15 mouse cellular contexts compared by ENCODE assay signal in genomic region chr6:53695216-53695615, GRCm38 (mm10).
DNase-seq lines count a peak whose midpoint lies in the region; ATAC-seq and TF ChIP-seq lines count a peak whose summit lies in the region.
"Had no signal": no experiment of that assay in that cellular context is flagged by ENCODE, and none has a peak within 500 bp of the region (broad histone marks: within the 10 kb centered on the region; RNA-seq: fewer than 3 reads in every experiment).

No protein-coding gene starts in this region.

- peak; percentile 31 for DNase-seq in forebrain, embryonic 14.5 days (ENCODE audit: low spot score)
- DNase-seq in neural tube, embryonic 10.5 days (ENCODE audit: extremely low spot score, low spot score) = no peak
- peak; percentile 72 for DNase-seq in gastrocnemius, adult 2 months
- DNase-seq in lung, adult 18-20 months = no peak
- no peak for DNase-seq in kidney, adult 18-20 months
- DNase-seq in spleen, adult 18-20 months = no peak
- DNase-seq: adrenal gland, postnatal 10 days; heart, adult 2 months; heart, postnatal 10 days; kidney, postnatal 14 days had no signal

- no peak for ATAC-seq in forebrain, embryonic 14.5 days
- ATAC-seq in forebrain, embryonic 15.5 days (replicated peaks) = no peak
- no peak for ATAC-seq in neural tube, embryonic 13.5 days (ENCODE audit: low read depth)

- no peaks in the 10 kb centered on the region for H3K9me3 ChIP-seq in forebrain, embryonic 14.5 days (replicated peaks; ENCODE audit: control insufficient read depth, low read length)
- H3K9me3 ChIP-seq in forebrain, embryonic 15.5 days = no peaks in the 10 kb centered on the region
- no peaks in the 10 kb centered on the region for H3K9me3 ChIP-seq in neural tube, embryonic 13.5 days
- H3K9me3 ChIP-seq: embryonic facial prominence, embryonic 13.5 days had no signal

- H3K36me3 ChIP-seq in forebrain, embryonic 14.5 days (ENCODE audit: control insufficient read depth, insufficient read depth, low read length) = no peaks in the 10 kb centered on the region
- no peaks in the 10 kb centered on the region for H3K36me3 ChIP-seq in forebrain, embryonic 15.5 days
- no peaks in the 10 kb centered on the region for H3K36me3 ChIP-seq in neural tube, embryonic 13.5 days
- H3K36me3 ChIP-seq: embryonic facial prominence, embryonic 13.5 days had no signal

- no peak overlapping the region for H3K9ac ChIP-seq in forebrain, embryonic 14.5 days (ENCODE audit: low read length)
- H3K9ac ChIP-seq in forebrain, embryonic 15.5 days (replicated peaks) = no peak overlapping the region
- no peak overlapping the region for H3K9ac ChIP-seq in neural tube, embryonic 13.5 days
- H3K9ac ChIP-seq: embryonic facial prominence, embryonic 13.5 days; liver, embryonic 14.5 days had no signal

- no peak overlapping the region for H3K27ac ChIP-seq in forebrain, embryonic 14.5 days (ENCODE audit: low read depth, low read length)
- no peak overlapping the region for H3K27ac ChIP-seq in forebrain, embryonic 15.5 days (replicated peaks)
- 0 out of 2 replicates have a peak overlapping the region, but pooled peaks have one; percentile 7 for H3K27ac ChIP-seq in neural tube, embryonic 13.5 days (replicated peaks)
- no peak overlapping the region for H3K27ac ChIP-seq in gastrocnemius, adult 2 months
- H3K27ac ChIP-seq: embryonic facial prominence, embryonic 13.5 days; heart, adult 2 months; liver, embryonic 14.5 days; macrophage had no signal

- H3K4me3 ChIP-seq in forebrain, embryonic 14.5 days (ENCODE audit: low read depth, low read length) = no peak overlapping the region
- no peak overlapping the region for H3K4me3 ChIP-seq in forebrain, embryonic 15.5 days
- no peak overlapping the region for H3K4me3 ChIP-seq in neural tube, embryonic 13.5 days
- no peak overlapping the region for H3K4me3 ChIP-seq in gastrocnemius, adult 2 months
- H3K4me3 ChIP-seq: embryonic facial prominence, embryonic 13.5 days; heart, adult 2 months had no signal

- H3K4me1 ChIP-seq in forebrain, embryonic 14.5 days (ENCODE audit: control insufficient read depth, insufficient read depth, low read length) = peaks cover 20% of the 10 kb centered on the region
- peaks cover 39% of the 10 kb centered on the region for H3K4me1 ChIP-seq in forebrain, embryonic 15.5 days
- peaks cover 31% of the 10 kb centered on the region for H3K4me1 ChIP-seq in neural tube, embryonic 13.5 days (replicated peaks)

- WGBS in forebrain, embryonic 14.5 days = 62% methylated on average over 9 of the region's 9 CpGs
- 57% methylated on average over 9 of the region's 9 CpGs for WGBS in forebrain, embryonic 15.5 days
- WGBS in neural tube, embryonic 13.5 days = 65% methylated on average over 9 of the region's 9 CpGs

- intact Hi-C loops in gastrocnemius, adult 2 months (cut with DNase I) = no loop called here

- no peaks in the 10 kb centered on the region for H3K27me3 ChIP-seq in forebrain, embryonic 14.5 days (replicated peaks; ENCODE audit: control insufficient read depth, insufficient read depth, low read length)
- H3K27me3 ChIP-seq in forebrain, embryonic 15.5 days = no peaks in the 10 kb centered on the region
- no peaks in the 10 kb centered on the region for H3K27me3 ChIP-seq in neural tube, embryonic 13.5 days
- H3K27me3 ChIP-seq: embryonic facial prominence, embryonic 13.5 days had no signal

- H3K4me2 ChIP-seq in forebrain, embryonic 14.5 days (ENCODE audit: low read length) = no peak overlapping the region
- no peak overlapping the region for H3K4me2 ChIP-seq in forebrain, embryonic 15.5 days (replicated peaks)
- H3K4me2 ChIP-seq in neural tube, embryonic 13.5 days = no peak overlapping the region
- H3K4me2 ChIP-seq: embryonic facial prominence, embryonic 13.5 days had no signal

- no peak for TF ChIP-seq CTCF in gastrocnemius, adult 2 months (IDR thresholded peaks at IDR 0.05)

Comparison
In these comparisons a context has a peak if more than half of its experiments do, and no peak if none do; other contexts are left out.
1. DNase-seq: peak in forebrain, embryonic 14.5 days (single experiment) and gastrocnemius, adult 2 months (single experiment); none in neural tube, embryonic 10.5 days (single experiment), lung, adult 18-20 months (0 of 2), kidney, adult 18-20 months (single experiment) and spleen, adult 18-20 months (0 of 2).